Mouse (Mus musculus) common myeloid progenitor, adult 5-6 weeks (primary cell): ENCODE data around the gene Fyn. TPM values are rescaled to one million over a fixed set of nuclear protein-coding genes. Genes with fewer than 3 reads are reported as not detected.

Experiments used
- ATAC-seq: replicated peaks from 2 replicates; pipeline ENCODE4 v1.8.0; 2016; ENCODE audit warnings: low read depth, mild to moderate bottlenecking, moderate TSS enrichment, inconsistent platforms; ENCODE audit not compliant: poor library complexity, severe bottlenecking
- total RNA-seq: library from RNA; stranded (forward); fragments of 200-1000, 187-1606 nt; gene quantifications from 2 replicates; pipeline ENCODE4 v1.2.3, GENCODE M21; 2017

Fyn gene
- total RNA-seq, 1 experiment from 2014 or later: 37.6 TPM

- no peak for ATAC-seq
These were observed 40.9 kb downstream of the Fyn start for GRCm38 (mm10) chr10:39409602-39410001.

DNA sequence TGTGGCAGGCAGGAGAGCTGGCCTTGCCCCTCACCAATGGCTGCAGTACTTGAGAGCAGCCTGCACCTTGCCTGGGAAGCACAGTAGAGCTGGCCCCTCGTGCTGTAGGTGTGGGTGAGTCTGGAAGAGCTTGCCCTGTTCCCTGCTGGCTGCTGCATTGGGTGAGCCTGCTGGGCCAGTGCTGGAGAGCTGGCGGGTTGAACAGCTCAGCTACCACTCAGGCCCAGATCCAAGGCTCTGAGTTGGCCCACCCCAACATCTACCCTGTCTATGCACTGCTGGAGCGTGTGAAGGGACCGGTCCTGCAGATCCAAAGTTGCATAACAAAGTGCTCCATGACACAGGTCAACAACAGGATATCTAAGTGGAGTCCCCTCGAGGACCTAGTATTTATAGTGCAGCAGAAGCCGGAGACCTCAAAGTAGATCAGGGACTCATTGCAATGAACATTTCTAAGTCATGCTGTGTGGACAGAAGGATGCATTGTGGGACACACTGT, 41.5 kb downstream of the Fyn start:
- no peak for ATAC-seq

DNA sequence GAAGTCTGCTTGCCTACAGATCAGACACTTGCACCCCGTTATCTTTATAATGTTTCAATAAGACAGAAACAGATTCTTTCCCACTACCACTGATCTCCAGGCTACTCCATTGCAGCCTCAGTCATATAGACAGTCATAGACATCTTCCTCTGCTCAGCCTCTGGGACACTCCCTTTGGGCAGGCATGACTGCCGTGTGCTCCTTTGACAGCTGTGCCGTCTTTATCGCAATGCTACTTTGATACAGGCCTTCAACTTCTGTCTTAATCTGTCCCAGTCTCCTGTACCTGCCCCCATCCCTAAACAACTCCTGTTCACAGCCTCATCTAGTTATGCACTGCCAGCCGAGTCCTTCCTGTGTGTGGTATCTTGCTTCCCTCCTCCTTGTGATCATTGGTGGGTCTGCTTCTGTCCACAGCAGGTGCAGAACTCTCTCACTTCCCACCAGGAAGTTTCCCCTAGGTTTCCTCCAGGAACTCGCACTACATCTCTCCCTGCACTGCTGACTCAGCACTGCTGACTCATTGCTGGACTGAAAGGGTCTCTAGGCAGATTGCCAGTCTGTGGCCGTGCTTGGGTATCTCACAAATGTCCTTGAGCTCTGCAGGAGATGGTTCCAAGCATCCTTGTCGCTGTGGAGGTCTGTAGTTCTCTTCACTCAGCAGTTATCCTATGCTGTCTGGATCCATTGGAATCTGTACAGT, 43.4 kb downstream of the Fyn start:
- ATAC-seq: peak; percentile 29

GRCm38 (mm10) chr10:39412826-39413620, 44.4 kb downstream of the Fyn start:
- ATAC-seq: peak; percentile 79

DNA sequence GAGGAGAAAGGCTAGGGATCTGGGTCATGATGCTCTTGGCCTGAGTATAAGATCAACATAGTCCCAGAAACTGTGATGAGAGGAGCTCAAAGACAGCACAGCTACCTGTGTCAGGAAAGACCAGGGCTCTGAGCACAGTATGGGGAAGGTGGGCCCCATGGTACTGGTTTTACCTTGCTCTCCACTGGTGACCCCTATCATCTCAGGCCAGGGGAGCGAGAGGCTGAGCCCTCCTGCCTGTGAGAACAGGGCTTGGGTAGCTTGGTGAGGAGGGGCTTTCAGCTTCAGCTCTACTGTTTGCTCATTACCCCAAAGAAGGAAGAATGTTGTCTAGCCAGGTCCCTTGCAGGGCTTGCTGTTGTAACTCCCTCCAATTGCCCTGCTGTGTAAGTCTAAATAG, 45.4 kb downstream of the Fyn start:
- no peak for ATAC-seq

DNA sequence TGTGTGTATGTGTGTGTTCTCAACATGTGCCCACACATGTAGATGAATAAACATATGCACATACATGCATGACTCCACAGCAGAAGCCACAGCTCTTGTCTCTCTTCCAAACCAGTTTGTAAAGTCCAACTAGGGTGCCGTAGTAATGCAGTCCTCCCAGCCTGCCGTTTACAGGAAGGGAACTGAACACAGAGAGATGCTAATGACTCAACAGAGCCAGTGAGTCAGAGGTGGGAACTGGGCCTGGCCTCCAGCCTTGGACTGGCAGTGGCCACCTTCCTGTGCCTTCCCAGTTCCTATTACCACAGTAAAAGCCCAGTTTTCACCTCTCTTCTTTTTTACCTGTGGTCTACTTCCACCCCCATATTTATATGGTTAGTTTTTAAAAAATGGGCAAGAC, 46.9 kb downstream of the Fyn start:
- no peak for ATAC-seq

DNA sequence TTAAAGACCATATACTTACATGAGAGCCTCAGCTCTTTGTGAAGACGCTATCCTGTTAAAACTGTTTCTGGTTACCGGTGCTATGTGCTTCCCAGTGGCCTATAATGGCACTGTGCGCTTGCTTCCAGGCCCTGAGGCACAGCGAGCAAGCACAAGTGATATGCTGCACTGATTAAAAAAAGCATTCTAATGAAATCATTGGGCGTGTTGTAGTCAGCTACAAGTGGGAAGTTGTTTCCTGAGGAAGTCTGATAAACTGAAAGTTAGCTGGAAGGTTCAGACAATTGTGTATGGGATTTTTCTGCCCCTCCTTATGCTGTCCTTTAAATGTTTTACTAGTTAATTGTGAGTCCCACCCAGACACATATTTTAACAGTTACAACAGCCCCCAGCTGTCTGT, 49.0 kb downstream of the Fyn start:
- ATAC-seq: no peak

DNA sequence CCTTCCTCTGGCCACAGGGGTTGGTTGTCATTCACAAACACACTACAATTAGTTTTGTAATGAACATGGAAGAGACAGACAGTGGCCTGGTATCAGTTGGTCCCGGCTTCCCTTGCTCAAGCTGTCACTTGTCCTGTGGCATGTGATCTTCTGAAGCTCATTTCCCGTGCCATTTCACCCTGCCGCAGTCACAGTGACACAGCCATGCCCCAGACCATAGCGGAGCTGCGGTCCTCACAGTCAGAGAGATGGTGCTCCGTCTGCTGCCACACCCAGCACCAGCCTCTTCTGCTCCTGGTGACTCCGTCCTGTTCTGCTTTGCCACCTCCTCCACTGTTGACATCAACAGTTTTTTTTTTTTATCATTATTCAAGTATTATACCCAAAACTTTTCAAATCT, 49.7 kb downstream of the Fyn start:
- ATAC-seq: peak; percentile 6

DNA sequence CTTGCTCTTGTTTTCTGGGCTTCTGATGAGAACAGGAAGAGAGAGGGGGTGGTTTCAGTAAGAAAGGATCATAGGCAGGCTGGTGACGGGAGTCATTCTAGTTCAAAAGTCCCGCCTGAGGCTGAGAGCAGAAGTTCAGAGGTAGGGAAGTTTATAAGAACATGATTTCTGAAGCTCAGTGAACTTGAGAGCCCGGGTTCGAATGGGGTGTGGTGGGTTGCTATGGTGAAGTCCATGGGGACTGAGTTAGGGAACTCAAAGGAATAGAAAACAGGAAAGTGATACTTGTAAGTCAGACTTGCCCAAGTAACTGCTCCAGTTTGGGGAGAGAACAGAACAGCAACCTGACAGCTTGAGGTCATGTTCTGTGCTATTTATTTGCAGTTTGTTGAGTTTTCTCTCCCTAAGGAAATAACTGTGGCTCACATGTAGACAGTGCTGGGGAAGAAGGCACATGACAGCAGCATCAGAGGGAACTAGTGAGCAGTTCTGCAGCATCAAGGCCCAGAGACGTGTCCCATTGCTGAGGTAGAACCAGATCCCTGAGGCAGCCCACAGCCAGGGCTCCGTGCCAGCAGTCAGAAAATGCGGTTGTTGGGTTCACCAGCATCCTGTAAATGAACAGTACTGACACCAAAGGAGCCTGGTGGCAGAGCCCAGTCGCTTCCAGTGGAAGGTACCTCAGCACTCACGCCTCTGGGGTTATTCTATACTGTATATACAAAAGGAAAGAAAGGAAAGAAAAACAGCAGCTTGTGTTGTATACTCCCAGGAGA, 52.4 kb downstream of the Fyn start:
- peak; percentile 74 for ATAC-seq

- no peak for ATAC-seq
These were observed 53.1 kb downstream of the Fyn start for GRCm38 (mm10) chr10:39421772-39422171.

GRCm38 (mm10) chr10:39424643-39425042, 56.0 kb downstream of the Fyn start:
- no peak for ATAC-seq

DNA sequence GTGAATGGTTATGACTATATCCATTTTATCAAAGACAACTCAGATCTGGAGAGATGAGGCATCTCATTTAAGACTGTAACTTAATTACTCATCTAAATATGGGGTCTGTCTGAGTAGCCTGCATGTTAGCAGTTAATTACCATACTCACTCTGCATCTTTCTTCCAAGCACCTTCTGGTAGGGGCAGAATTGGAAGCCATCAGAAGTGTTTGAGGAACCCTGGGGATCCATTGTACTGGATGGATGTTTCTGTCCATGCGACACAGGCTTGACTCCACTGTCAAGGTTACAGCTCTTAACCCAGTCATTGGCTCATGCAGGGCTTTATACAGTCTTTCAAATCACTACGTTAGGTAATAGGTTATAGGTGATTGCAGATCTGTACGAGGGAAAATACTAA, 57.4 kb downstream of the Fyn start:
- ATAC-seq: no peak

GRCm38 (mm10) chr10:39426833-39427490, 58.3 kb downstream of the Fyn start:
- no peak for ATAC-seq

- ATAC-seq: no peak
These were observed 61.0 kb downstream of the Fyn start for GRCm38 (mm10) chr10:39429661-39430060.

DNA sequence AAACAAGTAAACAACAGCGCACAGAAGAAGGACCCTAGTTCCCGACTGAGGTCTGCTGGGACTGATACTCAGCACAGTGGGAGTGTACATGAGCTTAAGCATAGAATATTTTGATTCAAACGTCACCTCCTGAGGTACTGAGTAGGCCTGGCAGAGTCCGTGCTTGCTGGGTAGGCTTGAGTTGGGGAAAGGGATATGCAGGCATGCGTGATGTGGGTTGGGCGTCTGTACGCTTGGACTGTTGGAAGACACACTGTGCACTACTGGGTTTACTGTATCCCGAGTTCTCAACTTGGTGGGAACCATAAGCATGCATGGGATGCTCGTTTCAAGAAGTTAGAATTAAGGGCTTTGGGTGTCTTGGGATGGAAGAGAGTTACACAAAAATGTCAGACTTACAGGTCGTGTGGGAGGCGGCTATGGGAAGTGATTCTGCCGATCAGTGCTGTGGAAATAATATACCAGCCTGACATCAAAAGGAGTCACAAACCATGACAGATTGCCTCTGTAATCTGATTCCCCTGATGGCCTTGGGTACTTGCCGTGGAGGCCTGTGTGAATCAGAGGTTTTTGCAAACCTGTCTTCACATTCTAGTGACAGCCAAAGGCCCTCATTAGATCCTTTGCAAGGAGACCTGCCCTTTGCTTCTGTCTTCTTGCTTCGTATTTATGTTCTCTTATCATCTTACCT, 61.6 kb downstream of the Fyn start:
- no peak for ATAC-seq

GRCm38 (mm10) chr10:39431265-39431664, 62.6 kb downstream of the Fyn start:
- ATAC-seq: 0 out of 2 replicates have a peak, but pooled peaks have one; percentile 4

GRCm38 (mm10) chr10:39432648-39433568, 64.3 kb downstream of the Fyn start:
- no peak for ATAC-seq

DNA sequence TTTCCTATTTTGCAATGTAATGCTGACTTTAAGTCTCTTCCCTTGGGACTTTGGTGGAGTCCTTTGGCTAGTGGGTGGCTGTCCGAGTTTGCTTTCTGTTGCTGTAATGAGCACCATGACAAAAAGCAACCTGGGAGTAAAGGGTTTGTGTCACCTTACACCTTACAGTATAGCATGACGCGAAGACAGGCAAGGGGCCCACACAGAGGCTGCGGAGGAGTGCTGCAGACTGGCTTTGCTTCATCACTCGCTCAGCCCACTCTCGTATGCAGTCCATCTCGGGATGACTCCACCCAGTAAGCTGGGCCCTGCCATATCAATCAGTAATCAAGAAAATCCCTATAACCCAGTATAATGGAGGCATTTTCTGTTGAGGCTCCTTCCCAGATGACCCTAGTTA, 65.2 kb downstream of the Fyn start:
- ATAC-seq: no peak
